Mouse (Mus musculus) embryonic fibroblast, embryonic 13.5 days (primary cell): Measurements from ENCODE around the gene Herc3.

Source experiments
- CTCF ChIP-seq: IDR thresholded peaks from 2 replicates; pipeline ENCODE4 v1.5.1; 2011; ENCODE audit warnings: mild to moderate bottlenecking, control low read depth, low read length, moderate library complexity, borderline replicate concordance; ENCODE audit not compliant: insufficient read depth
- POLR2A ChIP-seq: IDR thresholded peaks from 2 replicates; pipeline ENCODE4 v1.6.1; 2011; ENCODE audit warnings: low read depth, mild to moderate bottlenecking, control low read depth, low read length, moderate library complexity

DNA sequence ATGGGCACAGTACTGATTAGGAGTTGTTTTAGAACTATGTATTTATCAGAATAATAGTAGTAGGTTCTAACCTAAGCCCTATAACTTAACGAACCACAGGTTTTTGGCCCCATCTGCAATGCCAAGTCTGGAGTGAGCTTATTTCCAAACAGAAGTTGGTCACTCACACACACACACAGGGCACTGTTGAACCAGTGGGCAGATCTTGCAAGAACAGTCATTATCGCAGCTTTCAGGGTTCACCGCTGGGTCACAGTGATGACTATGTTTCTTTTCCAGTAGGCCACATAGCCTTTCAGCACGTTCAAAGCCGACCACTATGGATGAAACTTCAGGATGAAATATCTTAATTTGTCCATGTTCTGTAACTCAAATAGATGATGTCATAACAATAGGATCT is 91.2 kb downstream of the Herc3 start:
- no peak for TF ChIP-seq CTCF
- no peak for TF ChIP-seq POLR2A
